Mouse (Mus musculus) hindbrain, embryonic 12.5 days (tissue): ENCODE results near the gene AL607142.1. TPM values are rescaled to one million over a fixed set of nuclear protein-coding genes. Genes with fewer than 3 reads are reported as not detected.

Source experiments
- ATAC-seq: fragments of 200-750 bp; cut with Nextera tagmentation; 2 replicates; pipeline ENCODE4 v1.8.0; 2017; ENCODE audit warnings: moderate TSS enrichment; ENCODE audit not compliant: low FRiP score
- H3K27ac ChIP-seq: fragments of 300-500 bp; sonication (generic); 2 replicates; pipeline ENCODE4 v1.5.1; 2016; ENCODE audit warnings: mild to moderate bottlenecking
- H3K27me3 ChIP-seq: fragments of 300-500 bp; sonication (generic); 2 replicates; pipeline ENCODE4 v1.6.1; 2016; ENCODE audit warnings: mild to moderate bottlenecking
- H3K36me3 ChIP-seq: fragments of 300-500 bp; sonication (generic); 2 replicates; pipeline ENCODE4 v1.6.1; 2016; ENCODE audit warnings: mild to moderate bottlenecking
- H3K4me1 ChIP-seq: fragments of 300-500 bp; sonication (generic); 2 replicates; pipeline ENCODE4 v1.6.1; 2016
- H3K4me2 ChIP-seq: fragments of 300-500 bp; sonication (generic); replicated peaks from 2 replicates; pipeline ENCODE4 v1.6.1; 2016; ENCODE audit warnings: mild to moderate bottlenecking
- H3K4me3 ChIP-seq: fragments of 300-500 bp; sonication (generic); 2 replicates; pipeline ENCODE4 v1.5.1; 2016; ENCODE audit warnings: mild to moderate bottlenecking
- H3K9ac ChIP-seq: fragments of 300-500 bp; sonication (generic); 2 replicates; pipeline ENCODE4 v1.6.1; 2016; ENCODE audit warnings: mild to moderate bottlenecking, moderate library complexity
- H3K9me3 ChIP-seq: fragments of 300-500 bp; sonication (generic); replicated peaks from 2 replicates; pipeline ENCODE4 v1.6.1; 2016; ENCODE audit warnings: mild to moderate bottlenecking
- WGBS: fragments of 180-500 bp; shearing (Covaris S2); methylation state at CpG from one replicate; pipeline ENCODE4 v1.1.7; 2016; 5-methylcytosine and 5-hydroxymethylcytosine counted together
- polyA plus RNA-seq: library from polyadenylated mRNA; unstranded; fragments of >200 nt; fragmentation: Nextera tagmentation; extraction: Ambion mirVana; gene quantifications from 2 replicates; pipeline ENCODE4 v1.2.1, GENCODE M21; 2016

AL607142.1 gene
- polyA plus RNA-seq, 1 experiment from 2014 or later: not detected

- H3K9ac ChIP-seq: no peak overlapping the region
- H3K36me3 ChIP-seq: no peaks in the 10 kb centered on the region
- H3K27ac ChIP-seq: no peak overlapping the region
- no peaks in the 10 kb centered on the region for H3K4me1 ChIP-seq
- H3K9me3 ChIP-seq: no peaks in the 10 kb centered on the region
- no peaks in the 10 kb centered on the region for H3K27me3 ChIP-seq
- H3K4me3 ChIP-seq: no peak overlapping the region
- ATAC-seq: no peak
- WGBS: 94% methylated on average over 3 of the region's 3 CpGs
- no peak overlapping the region for H3K4me2 ChIP-seq
These were observed 6.6 kb upstream of the AL607142.1 start for GRCm38 (mm10) chr4:120058157-120058556.

GRCm38 (mm10) chr4:120058794-120059193 is 6.0 kb upstream of the AL607142.1 start:
- no peaks in the 10 kb centered on the region for H3K4me1 ChIP-seq
- H3K27me3 ChIP-seq: no peaks in the 10 kb centered on the region
- H3K4me3 ChIP-seq: no peak overlapping the region
- WGBS: 82% methylated on average over 10 of the region's 10 CpGs
- H3K9ac ChIP-seq: no peak overlapping the region
- no peaks in the 10 kb centered on the region for H3K9me3 ChIP-seq
- no peak overlapping the region for H3K27ac ChIP-seq
- no peak for ATAC-seq
- H3K36me3 ChIP-seq: no peaks in the 10 kb centered on the region
- H3K4me2 ChIP-seq: no peak overlapping the region

- no peak for ATAC-seq
- Histone ChIP-seq H3K4me1 (no peaks in the 10 kb centered on the region), H3K27me3 (no peaks in the 10 kb centered on the region; the same call in 1 of the 2 replicates), H3K4me2 (no peak overlapping the region), H3K36me3 (no peaks in the 10 kb centered on the region), H3K4me3 (no peak overlapping the region), H3K9ac (no peak overlapping the region), H3K9me3 (no peaks in the 10 kb centered on the region), H3K27ac (no peak overlapping the region)
- WGBS: 87% methylated on average over 6 of the region's 6 CpGs
These were observed 3.1 kb upstream of the AL607142.1 start for GRCm38 (mm10) chr4:120061727-120062126.

GRCm38 (mm10) chr4:120062198-120062597 is 2.6 kb upstream of the AL607142.1 start:
- Histone ChIP-seq H3K4me2 (no peak overlapping the region), H3K4me3 (no peak overlapping the region), H3K27ac (no peak overlapping the region), H3K9ac (no peak overlapping the region), H3K36me3 (no peaks in the 10 kb centered on the region), H3K27me3 (no peaks in the 10 kb centered on the region; the same call in 1 of the 2 replicates), H3K4me1 (peaks cover 3% of the 10 kb centered on the region; the same call in 1 of the 2 replicates), H3K9me3 (no peaks in the 10 kb centered on the region)
- no peak for ATAC-seq
- 80% methylated on average over 6 of the region's 6 CpGs for WGBS

GRCm38 (mm10) chr4:120062754-120063153 is 2.0 kb upstream of the AL607142.1 start:
- Histone ChIP-seq H3K4me3 (no peak overlapping the region), H3K4me2 (no peak overlapping the region), H3K27me3 (no peaks in the 10 kb centered on the region; the same call in 1 of the 2 replicates), H3K9ac (no peak overlapping the region), H3K36me3 (no peaks in the 10 kb centered on the region), H3K27ac (no peak overlapping the region), H3K9me3 (no peaks in the 10 kb centered on the region), H3K4me1 (peaks cover 6% of the 10 kb centered on the region; the same call in 1 of the 2 replicates)
- no peak for ATAC-seq
- WGBS: 93% methylated on average over 11 of the region's 11 CpGs

- WGBS: 90% methylated on average over 20 of the region's 20 CpGs
- no peaks in the 10 kb centered on the region for H3K36me3 ChIP-seq
- no peaks in the 10 kb centered on the region for H3K9me3 ChIP-seq
- H3K27me3 ChIP-seq: no peaks in the 10 kb centered on the region; the same call in 1 of the 2 replicates
- no peak for ATAC-seq
- no peak overlapping the region for H3K27ac ChIP-seq
- no peak overlapping the region for H3K4me2 ChIP-seq
- no peak overlapping the region for H3K4me3 ChIP-seq
- H3K9ac ChIP-seq: no peak overlapping the region
- H3K4me1 ChIP-seq: peaks cover 6% of the 10 kb centered on the region; the same call in 1 of the 2 replicates
These were observed 1.3 kb upstream of the AL607142.1 start for GRCm38 (mm10) chr4:120063353-120064124.

- Histone ChIP-seq H3K4me2 (no peak overlapping the region), H3K4me3 (no peak overlapping the region), H3K27me3 (no peaks in the 10 kb centered on the region; the same call in 1 of the 2 replicates), H3K9ac (no peak overlapping the region), H3K9me3 (no peaks in the 10 kb centered on the region), H3K27ac (no peak overlapping the region), H3K4me1 (peaks cover 6% of the 10 kb centered on the region; the same call in 1 of the 2 replicates), H3K36me3 (no peaks in the 10 kb centered on the region)
- whole genome bisulfite sequencing: 68% methylated on average over 9 of the region's 9 CpGs
- ATAC-seq: peak; percentile 61
These were observed 2.2 kb downstream of the AL607142.1 start for GRCm38 (mm10) chr4:120066841-120067591.

- no peak overlapping the region for H3K4me2 ChIP-seq
- no peaks in the 10 kb centered on the region for H3K9me3 ChIP-seq
- H3K27ac ChIP-seq: no peak overlapping the region
- no peaks in the 10 kb centered on the region for H3K36me3 ChIP-seq
- H3K4me1 ChIP-seq: peaks cover 6% of the 10 kb centered on the region; the same call in 1 of the 2 replicates
- H3K4me3 ChIP-seq: no peak overlapping the region
- no peaks in the 10 kb centered on the region; the same call in 1 of the 2 replicates for H3K27me3 ChIP-seq
- 89% methylated on average over 8 of the region's 8 CpGs for WGBS
- no peak overlapping the region for H3K9ac ChIP-seq
- ATAC-seq: no peak
These were observed 2.9 kb downstream of the AL607142.1 start for GRCm38 (mm10) chr4:120067592-120068235.

GRCm38 (mm10) chr4:120068883-120069581 is 4.2 kb downstream of the AL607142.1 start:
- Histone ChIP-seq H3K4me3 (no peak overlapping the region), H3K9me3 (no peaks in the 10 kb centered on the region), H3K4me2 (no peak overlapping the region), H3K9ac (no peak overlapping the region), H3K4me1 (peaks cover 6% of the 10 kb centered on the region; the same call in 1 of the 2 replicates), H3K27me3 (no peaks in the 10 kb centered on the region; the same call in 1 of the 2 replicates), H3K27ac (no peak overlapping the region), H3K36me3 (no peaks in the 10 kb centered on the region)
- 73% methylated on average over 3 of the region's 3 CpGs for WGBS
- no peak for ATAC-seq

GRCm38 (mm10) chr4:120069582-120069980 is 4.8 kb downstream of the AL607142.1 start:
- Histone ChIP-seq H3K36me3 (no peaks in the 10 kb centered on the region), H3K9me3 (no peaks in the 10 kb centered on the region), H3K4me2 (no peak overlapping the region), H3K4me1 (peaks cover 9% of the 10 kb centered on the region), H3K27me3 (no peaks in the 10 kb centered on the region; the same call in 1 of the 2 replicates), H3K27ac (no peak overlapping the region), H3K4me3 (no peak overlapping the region), H3K9ac (no peak overlapping the region)
- no peak for ATAC-seq
- 89% methylated on average over 3 of the region's 3 CpGs for WGBS

- Histone ChIP-seq H3K4me1 (peaks cover 9% of the 10 kb centered on the region), H3K4me2 (no peak overlapping the region), H3K4me3 (no peak overlapping the region), H3K27me3 (no peaks in the 10 kb centered on the region), H3K36me3 (no peaks in the 10 kb centered on the region), H3K27ac (no peak overlapping the region), H3K9ac (no peak overlapping the region; the same call in 1 of the 2 replicates), H3K9me3 (no peaks in the 10 kb centered on the region)
- ATAC-seq: no peak
- 73% methylated on average over 3 of the region's 3 CpGs for WGBS
These were observed 6.6 kb downstream of the AL607142.1 start for GRCm38 (mm10) chr4:120071411-120071810.
